Mouse (Mus musculus) Patski (cell line): ENCODE measurements at regions not wholly inside any gene's neighbourhood (a gene's known extent, or its start where the extent isn't known, plus 50 kb on each side); places are given as distances from the start of the nearest gene placed in this dataset.
"Not testable (repeated sequence)": the region's sequence is repeated elsewhere in the genome, so short reads cannot be mapped to it uniquely, and the experiment has no call there.

ENCODE experiments used
- ATAC-seq: fragments of 100-300 bp; one replicate; pipeline ENCODE4 v1.8.0; 2021
- CTCF ChIA-PET: fragments of 350-600 bp; sonication (Branson Sonifier 250); formaldehyde crosslinking; loops from one replicate; lab custom pipeline; 2022; ENCODE audit warnings: inconsistent platforms; lab: Charles Lee
- POLR2A ChIA-PET: fragments of 350-600 bp; sonication (Branson Sonifier 250); formaldehyde crosslinking; loops from one replicate; lab custom pipeline; 2022; ENCODE audit warnings: antibody characterized with exemption, inconsistent platforms; lab: Charles Lee
- DNase-seq: peaks from one replicate; pipeline ENCODE4 v3.0.0-alpha.2; 2011; ENCODE audit warnings: low read depth, low spot score
- H3K27me3 ChIP-seq: fragments of 371-371 bp; one replicate; pipeline ENCODE4 v1.5.1; 2021
- CTCF ChIP-seq: fragments of 100-300 bp; IDR thresholded peaks from one replicate; pipeline ENCODE4 v1.5.1; 2021
- in situ Hi-C: fragments of 300-500 bp; cut with MboI; formaldehyde crosslinking; loops from 3 replicates; pipeline ENCODE4 v1.11.1; 2018; ENCODE audit warnings: low pct_unique_long_range_greater_than_20kb, mixed read lengths

DNA sequence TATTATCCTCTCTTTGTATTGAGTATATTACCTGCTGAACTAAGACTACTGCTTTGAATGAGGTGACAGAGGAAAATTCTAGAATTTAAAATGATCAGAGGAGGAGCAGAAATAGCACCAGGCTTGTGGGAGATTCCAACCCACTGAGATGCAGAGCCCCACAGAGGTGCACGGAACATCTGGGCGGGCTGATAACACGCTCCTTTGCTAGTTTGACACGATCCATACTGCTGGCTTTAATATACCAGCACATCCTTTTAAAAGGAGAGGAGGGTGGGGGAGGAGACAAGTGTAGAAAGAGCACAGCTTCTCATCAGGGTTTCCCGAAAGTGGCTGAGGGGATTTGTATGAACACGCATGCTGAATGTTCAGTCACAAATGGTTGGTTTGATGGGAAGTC, 451.0 kb downstream of the Cbln4 start:
- DNase-seq (no peak), ATAC-seq (no peak)
- ChIA-PET POLR2A (no interaction called here), CTCF (no interaction called here)
- in situ Hi-C loops = no loop called here
- H3K27me3 ChIP-seq = no peaks in the 10 kb centered on the region
- no peak for TF ChIP-seq CTCF

GRCm38 (mm10) chr2:171588158-171588557, 455.1 kb downstream of the Cbln4 start:
- in situ Hi-C loops = no loop called here
- no peak for ATAC-seq
- no peaks in the 10 kb centered on the region for H3K27me3 ChIP-seq

GRCm38 (mm10) chr2:171587635-171588034, 455.6 kb downstream of the Cbln4 start:
- CTCF ChIA-PET = no interaction called here
- in situ Hi-C loops = no loop called here
- DNase-seq (no peak), ATAC-seq (no peak)
- no peaks in the 10 kb centered on the region for H3K27me3 ChIP-seq
- no peak for TF ChIP-seq CTCF
- POLR2A ChIA-PET = no interaction called here

More at GRCm38 (mm10) chr2:171588158-171588557, 455.1 kb downstream of the Cbln4 start:
- ChIA-PET CTCF (no interaction called here), POLR2A (no interaction called here)
- TF ChIP-seq CTCF = no peak
- DNase-seq = no peak

DNA sequence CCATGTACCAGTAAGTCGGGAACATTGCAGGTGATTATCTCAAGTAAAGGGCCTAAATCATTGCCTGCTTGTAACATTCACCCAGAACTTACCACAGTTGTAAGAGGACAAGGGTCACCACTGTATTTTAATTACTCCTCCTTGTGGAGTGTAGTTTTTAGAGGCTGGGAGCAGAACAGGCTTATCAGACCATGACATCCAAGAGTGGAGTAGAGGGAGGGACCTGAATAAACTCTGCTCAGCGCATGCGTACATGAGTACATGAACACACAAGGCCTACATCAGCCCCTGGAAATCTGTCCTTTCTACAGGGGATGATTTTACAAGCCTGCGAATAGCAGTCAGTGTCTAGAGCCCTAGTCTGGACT, 456.4 kb downstream of the Cbln4 start:
- ChIA-PET POLR2A (no interaction called here), CTCF (no interaction called here)
- no peak for TF ChIP-seq CTCF
- DNase-seq = no peak
- ATAC-seq = no peak
- H3K27me3 ChIP-seq = no peaks in the 10 kb centered on the region
- in situ Hi-C loops = no loop called here

DNA sequence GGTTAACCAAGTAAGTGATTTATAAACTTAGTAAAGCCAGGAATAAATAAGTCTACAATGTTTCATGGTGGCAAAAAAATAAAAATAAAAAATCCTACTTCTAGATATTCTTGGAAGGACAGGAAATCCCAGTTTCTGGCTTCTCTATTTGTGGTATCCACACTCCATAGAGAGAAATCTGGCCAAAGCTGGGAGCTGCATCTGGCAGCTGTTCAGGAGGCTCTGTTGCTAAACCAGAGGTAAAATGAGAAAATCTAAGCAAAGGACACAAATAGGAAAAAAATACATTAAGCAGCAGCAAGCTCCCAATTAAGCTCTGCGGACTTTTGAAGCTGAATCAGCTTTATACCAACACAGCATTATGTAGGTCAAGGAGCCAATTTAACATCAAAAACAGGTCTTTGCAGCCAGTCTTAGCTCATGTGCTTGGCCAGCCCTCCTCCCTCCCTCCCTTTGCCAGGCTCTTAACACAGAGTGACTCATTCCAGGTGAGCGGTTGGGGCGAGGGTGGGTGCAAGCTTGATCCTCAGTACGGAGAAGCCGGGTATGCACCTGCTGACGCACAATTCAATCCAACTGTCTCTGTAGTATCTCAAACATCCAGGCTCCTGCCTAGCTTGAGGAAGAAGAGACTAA, 456.9 kb downstream of the Cbln4 start:
- ChIA-PET POLR2A (no interaction called here), CTCF (no interaction called here)
- in situ Hi-C loops = no loop called here
- no peak for TF ChIP-seq CTCF
- H3K27me3 ChIP-seq = no peaks in the 10 kb centered on the region
- DNase-seq = no peak
- ATAC-seq = no peak

DNA sequence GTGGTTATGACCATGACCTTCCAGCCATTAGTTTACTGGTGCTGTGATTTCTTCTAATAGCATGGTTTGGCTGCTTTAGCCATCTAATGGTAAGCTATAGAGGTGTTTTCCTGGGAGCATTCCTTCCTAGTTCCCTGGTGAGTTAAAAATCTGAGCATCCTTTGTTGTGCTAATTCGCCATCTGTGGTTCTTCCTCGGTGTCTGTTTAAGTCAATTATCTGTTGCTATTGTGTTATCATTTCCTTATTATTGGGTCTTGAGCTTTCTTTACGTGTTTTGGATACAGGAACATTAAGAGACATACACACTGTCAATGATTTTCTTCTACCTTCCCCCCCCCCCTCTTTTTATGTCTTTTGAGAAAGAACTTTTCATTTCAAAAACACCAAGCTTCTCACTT, 468.9 kb downstream of the Cbln4 start:
- POLR2A ChIA-PET = no interaction called here
- no peak for TF ChIP-seq CTCF

DNA sequence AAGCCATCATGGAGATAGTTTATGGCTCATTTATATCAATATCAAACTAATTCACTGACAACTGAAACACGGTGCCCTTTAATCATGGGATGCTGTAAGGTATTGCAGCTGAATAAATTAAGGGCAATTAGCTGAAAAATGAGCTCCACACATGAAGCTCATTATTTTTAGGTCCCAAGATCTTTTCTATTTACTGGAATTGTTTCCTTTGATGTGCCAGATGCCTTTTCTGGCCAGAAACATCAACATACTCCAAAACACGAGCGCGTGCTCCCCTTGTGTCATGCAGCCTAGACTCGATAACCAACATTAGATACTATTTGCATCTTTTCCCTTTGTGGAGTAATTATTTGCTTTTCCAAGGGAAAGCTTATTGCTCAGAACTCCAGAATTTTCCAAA, 480.6 kb downstream of the Cbln4 start:
- CTCF ChIA-PET = interaction anchor here (1.4 kb wide), 1 partner anchor 81 kb away, joined by 3 read pairs; no protein-coding TSS in a partner anchor
- no peak for DNase-seq
- no peak for TF ChIP-seq CTCF

More for the DNA sequence above, 468.9 kb downstream of the Cbln4 start:
- in situ Hi-C loops = no loop called here
- DNase-seq (no peak), ATAC-seq (no peak)
- no peaks in the 10 kb centered on the region for H3K27me3 ChIP-seq
- CTCF ChIA-PET = no interaction called here

GRCm38 (mm10) chr2:171542768-171543167, 500.5 kb downstream of the Cbln4 start:
- ATAC-seq = not testable (repeated sequence)

More for the DNA sequence above, 480.6 kb downstream of the Cbln4 start:
- POLR2A ChIA-PET = no interaction called here
- H3K27me3 ChIP-seq = no peaks in the 10 kb centered on the region
- in situ Hi-C loops = no loop called here
- no peak for ATAC-seq

DNA sequence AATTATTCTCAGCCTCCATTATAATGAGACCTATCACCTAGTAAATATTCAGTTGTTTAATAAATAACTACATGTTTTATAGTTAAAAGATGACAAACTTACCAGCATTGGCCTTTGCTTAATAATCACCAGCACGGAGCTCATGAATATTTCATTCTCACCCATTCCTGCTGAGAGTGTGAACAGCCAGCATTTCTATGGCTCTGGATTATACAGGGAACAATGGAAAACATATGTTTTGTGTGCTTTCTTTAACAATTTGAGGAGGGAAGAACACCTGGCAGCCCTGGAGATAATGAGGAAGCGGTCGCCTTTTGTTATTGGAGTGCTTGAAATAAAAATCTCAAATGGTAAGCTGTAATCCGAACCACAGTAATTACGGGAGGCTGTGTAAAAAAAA, 528.4 kb downstream of the Cbln4 start:
- ATAC-seq (no peak), DNase-seq (no peak)
- POLR2A ChIA-PET = no interaction called here
- TF ChIP-seq CTCF = no peak
- in situ Hi-C loops = no loop called here
- CTCF ChIA-PET = no interaction called here
- no peaks in the 10 kb centered on the region for H3K27me3 ChIP-seq

More at GRCm38 (mm10) chr2:171542768-171543167, 500.5 kb downstream of the Cbln4 start:
- POLR2A ChIA-PET, CTCF ChIA-PET, DNase-seq, in situ Hi-C loops, H3K27me3 ChIP-seq: not testable (repeated sequence)

DNA sequence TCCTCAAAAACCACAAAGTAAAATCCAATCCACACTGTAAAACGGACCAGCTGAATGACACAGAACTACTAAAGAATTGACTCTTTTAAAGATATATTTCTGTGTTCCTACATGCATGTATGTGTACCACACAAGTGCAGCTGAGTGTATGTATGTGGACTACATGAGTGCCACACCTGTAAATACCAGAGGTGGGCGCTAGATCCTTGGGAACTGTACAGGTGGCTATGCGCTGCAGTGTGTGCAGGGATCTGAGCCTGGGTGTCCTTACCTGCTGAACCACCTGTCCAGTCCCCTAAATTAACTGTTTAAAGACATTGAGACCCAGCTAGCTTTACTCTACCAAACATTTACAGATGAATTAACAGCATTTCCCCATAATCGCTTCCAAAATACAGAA, 546.6 kb downstream of the Cbln4 start:
- in situ Hi-C loops = no loop called here
- no peak for DNase-seq
- CTCF ChIA-PET = no interaction called here
- no peaks in the 10 kb centered on the region for H3K27me3 ChIP-seq
- POLR2A ChIA-PET = no interaction called here
- TF ChIP-seq CTCF = no peak
- ATAC-seq = no peak

DNA sequence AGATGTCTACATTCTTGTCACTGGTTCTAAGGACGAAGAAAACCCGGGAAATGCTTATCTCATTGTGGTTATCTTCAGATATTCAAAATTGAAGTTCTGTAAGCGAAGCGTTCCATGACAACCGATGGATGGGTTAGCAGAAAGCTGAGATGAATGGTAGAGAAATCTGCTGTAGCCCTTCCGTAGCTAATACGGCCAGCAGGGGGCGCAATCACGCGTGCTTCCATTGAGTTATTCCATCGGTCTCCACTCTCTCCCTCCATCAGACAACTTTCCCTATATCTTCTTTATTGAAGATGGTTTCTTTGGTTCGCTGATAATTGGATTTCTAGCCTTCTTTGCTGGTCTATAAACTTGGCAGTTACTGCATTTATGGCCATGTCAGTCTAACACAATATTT, 549.5 kb downstream of the Cbln4 start:
- in situ Hi-C loops = no loop called here
- ChIA-PET CTCF (no interaction called here), POLR2A (no interaction called here)
- TF ChIP-seq CTCF = peak; percentile 32
- H3K27me3 ChIP-seq = no peaks in the 10 kb centered on the region
- ATAC-seq (no peak), DNase-seq (no peak)

DNA sequence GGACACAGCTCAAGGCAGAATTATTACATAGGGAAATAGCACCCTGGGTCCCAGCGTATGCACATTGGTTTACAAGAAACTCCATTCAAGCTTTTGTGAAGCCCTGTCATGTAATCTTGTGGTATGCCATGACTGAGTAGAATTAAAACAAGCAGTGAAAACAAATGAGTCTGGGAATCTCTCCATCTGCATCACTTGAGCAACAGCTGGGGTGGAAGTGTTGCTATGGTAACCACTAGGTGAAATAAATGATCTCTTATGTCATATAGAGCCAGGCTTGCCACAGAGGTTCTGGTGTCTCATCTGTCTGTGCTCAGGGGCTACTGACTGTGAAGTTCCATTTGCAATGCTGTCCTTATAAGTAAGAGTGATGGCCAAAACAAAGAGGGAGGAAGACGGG, 556.0 kb downstream of the Cbln4 start:
- POLR2A ChIA-PET = no interaction called here
- in situ Hi-C loops = no loop called here
- CTCF ChIA-PET = no interaction called here
- DNase-seq (no peak), ATAC-seq (no peak)
- H3K27me3 ChIP-seq = no peaks in the 10 kb centered on the region
- no peak for TF ChIP-seq CTCF
